Mouse (Mus musculus): ENCODE measurements at regions not wholly inside any gene's neighbourhood (a gene's known extent, or its start where the extent isn't known, plus 50 kb on each side); places are given as distances from the start of the nearest gene placed in this dataset.

DNA sequence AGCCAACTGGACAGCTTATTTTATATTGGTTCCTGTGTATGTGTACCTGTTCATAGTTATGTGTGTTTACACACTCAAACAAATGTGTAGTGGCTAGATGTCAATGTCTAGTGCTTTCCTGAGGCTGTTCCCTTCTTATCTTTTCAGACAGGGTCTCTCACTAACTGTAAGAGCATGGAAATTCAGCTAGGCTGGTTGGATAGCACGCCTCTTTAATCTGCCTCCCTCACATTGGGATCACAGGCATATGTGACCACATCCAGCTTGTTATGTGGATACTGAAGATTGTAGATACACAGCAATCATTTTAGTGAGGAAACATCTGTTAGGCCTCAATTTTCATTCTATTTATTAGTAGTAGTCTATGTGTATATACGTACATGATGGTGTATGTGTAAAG lies 261.4 kb downstream of the Tex13c3 start:
- TF ChIP-seq GATA1 (IDR thresholded peaks at IDR 0.05; ENCODE audit: low read length): peak; percentile 44

DNA sequence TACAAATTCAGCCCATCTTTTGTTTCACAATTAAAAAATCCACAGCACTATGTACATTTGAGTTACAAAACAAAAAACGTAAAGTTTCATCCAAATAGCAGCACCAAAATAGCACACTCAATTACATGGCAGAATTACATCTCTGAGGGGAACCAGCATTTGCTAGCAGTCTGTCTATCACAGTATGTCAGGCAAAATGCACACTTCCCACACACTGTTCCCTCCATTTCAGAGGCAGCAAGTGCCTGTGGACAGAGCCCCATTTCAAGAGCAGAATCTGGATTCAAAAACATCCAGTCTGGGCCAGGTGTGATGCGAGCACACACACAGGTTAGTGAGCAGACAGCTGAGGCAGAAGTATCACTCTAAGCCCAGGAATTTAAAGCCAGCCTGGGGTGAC lies 261.8 kb downstream of the Tex13c3 start:
- no peak for TF ChIP-seq GATA1 (IDR thresholded peaks at IDR 0.05; ENCODE audit: low read length)

DNA sequence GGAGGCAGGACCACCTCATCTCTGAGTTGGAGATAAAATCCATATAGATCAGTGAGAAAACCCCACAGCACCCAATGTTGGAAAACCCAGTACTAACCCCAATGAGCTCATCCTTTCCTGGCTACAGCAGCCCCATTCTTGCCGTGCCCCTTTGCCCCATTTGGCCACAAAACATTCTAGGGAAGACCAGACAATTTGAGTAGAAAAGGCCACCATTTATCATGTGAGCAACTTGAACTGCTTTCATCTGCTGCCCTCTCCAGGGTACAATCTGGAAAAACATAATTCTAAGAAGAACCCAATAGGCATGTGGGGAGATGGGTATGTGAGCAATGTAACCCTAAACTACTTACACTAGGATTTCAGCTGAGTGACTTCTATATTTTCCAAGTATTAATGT lies 274.7 kb downstream of the Tex13c3 start:
- TF ChIP-seq GATA1 (IDR thresholded peaks at IDR 0.05; ENCODE audit: low read length): no peak

DNA sequence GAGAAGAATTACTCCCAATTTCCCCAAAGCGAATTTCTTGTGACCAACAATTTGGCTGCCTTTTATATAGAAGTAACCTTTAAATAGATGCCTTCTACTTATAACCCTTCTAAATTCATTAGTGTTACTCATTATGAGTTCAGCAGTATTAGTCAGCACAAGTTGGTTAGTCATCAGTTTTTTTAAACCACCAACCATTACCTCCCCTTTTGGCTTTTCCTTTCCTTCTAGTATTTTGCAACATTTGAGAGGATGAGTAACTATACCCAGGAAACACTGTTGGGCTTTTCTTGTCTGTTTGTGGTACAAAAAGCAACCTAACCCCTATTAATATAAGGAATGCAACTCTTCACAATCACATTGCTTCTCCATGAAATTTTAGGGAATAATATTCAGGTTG lies 278.6 kb downstream of the Tex13c3 start:
- TF ChIP-seq GATA1 (IDR thresholded peaks at IDR 0.05; ENCODE audit: low read length): no peak

DNA sequence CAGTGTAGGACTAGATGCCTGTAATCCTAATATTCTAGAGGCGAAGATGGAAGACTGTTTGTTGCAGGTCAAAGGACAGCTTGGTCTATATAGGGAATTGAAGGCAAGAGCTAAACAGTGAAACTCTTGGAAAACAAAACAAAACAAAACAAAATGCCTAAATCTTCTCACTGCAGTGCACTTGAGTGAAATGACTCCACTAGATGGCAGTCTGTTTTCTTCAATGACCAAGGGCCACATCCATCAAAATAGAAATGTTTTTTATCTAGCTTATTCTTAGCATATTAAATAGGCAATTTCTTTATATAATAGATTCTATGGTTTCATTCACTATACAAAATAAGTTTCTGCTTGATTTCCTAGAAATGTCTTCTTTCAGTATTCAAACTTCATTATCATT lies 279.7 kb downstream of the Tex13c3 start:
- no peak for TF ChIP-seq GATA1 (IDR thresholded peaks at IDR 0.05; ENCODE audit: low read length)

DNA sequence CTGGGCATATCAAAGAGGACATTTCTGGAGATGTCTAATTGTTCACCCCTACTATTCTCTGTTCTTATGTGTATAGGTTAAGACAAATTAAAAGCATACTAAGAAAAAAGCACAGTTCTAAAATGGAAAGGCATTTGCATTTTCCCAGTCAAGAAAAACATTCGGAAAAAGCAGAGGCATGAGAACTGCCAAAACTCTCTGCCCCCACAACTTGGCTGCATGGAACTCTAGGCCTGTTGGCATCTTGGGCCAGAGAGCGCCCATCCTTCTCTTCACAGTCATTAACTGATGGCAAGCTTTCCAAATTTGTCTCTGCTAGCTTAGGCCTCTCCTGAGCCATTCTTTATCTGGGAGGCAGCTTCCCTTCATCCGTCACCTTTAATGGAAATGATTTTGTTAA lies 281.6 kb downstream of the Tex13c3 start:
- no peak for TF ChIP-seq GATA1 (IDR thresholded peaks at IDR 0.05; ENCODE audit: low read length)

DNA sequence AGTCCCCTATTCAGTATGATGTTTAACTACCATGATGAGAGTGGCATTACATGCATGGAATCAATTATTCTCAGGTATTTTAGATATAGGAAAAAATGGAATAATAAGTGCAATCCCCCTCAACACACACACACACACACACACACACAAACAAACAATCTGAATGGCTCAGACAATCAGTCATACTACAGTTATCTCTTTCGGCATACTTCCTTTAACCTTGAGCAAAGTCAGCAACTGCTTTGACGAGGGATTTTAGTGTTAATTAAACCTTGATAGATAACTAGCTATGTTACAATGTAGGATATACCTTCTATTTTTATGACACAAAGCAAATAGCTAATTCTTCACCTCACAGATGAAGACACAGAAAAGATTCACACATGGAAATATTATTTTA lies 312.1 kb downstream of the Tex13c3 start:
- TF ChIP-seq GATA1 (IDR thresholded peaks at IDR 0.05; ENCODE audit: low read length): no peak

DNA sequence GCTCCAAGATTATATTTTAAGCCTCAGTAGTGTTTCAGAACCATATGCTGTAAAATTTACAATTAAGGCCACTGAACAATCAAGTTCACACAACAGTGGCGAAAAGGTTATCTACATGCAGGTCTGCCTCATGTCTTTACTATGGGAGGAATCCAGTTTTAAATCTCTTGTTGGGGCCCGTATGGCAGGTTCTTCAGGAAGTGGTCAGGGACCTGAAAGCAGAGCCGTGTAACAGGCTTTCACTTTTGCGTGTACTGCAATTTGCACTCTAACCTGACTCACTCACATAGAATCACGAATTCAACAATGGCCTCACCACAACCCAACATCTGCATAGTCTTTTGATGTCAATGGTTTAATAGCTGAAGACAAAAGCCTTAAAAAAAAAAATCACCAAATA lies 312.6 kb downstream of the Tex13c3 start:
- TF ChIP-seq GATA1 (IDR thresholded peaks at IDR 0.05; ENCODE audit: low read length): no peak

DNA sequence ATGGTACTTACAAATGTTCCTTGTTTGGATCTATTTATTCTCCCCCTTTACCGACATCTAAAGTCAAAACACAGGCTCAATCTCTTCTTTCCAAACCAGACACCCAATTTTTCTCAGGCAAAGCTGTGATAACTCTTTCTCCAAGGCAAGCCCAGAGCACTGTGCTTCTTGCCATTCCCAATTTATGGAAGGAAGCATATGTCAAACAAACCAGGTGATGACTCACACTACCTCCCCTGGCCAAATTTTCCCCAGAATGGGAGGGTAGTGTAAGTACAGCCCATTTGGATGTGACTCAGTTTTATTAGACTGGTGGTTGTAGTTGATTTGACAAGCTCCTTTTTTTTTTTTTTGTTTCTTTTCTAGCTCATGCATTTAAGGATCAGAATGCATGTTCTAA lies 313.0 kb downstream of the Tex13c3 start:
- TF ChIP-seq GATA1 (IDR thresholded peaks at IDR 0.05; ENCODE audit: low read length): no peak

DNA sequence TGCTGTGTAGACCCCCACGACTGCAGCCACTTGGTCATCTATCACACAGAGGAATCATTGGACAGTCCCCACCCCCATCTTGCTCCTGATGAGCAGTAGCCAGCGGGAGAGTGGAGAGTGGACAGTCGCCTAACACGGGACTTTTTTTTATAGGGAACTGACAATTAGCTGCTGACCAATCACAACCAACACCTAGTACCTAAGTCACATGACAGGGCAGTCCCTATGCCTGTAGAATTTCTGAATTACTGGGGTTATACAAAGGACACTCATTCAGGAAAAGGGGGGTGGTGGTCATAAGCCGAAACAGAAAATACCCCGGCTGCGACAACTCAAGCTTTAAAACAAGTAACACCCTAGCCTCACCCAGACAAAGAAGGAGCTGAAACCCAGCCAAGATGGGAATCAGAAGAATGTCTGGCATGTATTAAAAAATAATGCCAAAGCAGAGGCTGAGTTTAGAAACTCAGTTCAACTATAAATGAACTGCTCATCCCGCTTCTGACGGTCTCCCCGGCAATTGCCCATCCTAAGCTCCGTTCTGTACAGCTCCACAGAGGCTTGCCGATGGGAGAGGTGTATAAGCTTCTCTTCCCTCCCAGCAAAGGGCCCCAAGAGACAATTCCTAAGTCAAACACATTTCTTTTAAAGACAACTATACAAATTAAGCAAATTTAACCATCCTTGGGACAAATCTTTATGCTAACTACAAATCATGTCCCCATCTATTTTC lies 313.8 kb downstream of the Tex13c3 start:
- TF ChIP-seq GATA1 (IDR thresholded peaks at IDR 0.05; ENCODE audit: low read length): no peak

DNA sequence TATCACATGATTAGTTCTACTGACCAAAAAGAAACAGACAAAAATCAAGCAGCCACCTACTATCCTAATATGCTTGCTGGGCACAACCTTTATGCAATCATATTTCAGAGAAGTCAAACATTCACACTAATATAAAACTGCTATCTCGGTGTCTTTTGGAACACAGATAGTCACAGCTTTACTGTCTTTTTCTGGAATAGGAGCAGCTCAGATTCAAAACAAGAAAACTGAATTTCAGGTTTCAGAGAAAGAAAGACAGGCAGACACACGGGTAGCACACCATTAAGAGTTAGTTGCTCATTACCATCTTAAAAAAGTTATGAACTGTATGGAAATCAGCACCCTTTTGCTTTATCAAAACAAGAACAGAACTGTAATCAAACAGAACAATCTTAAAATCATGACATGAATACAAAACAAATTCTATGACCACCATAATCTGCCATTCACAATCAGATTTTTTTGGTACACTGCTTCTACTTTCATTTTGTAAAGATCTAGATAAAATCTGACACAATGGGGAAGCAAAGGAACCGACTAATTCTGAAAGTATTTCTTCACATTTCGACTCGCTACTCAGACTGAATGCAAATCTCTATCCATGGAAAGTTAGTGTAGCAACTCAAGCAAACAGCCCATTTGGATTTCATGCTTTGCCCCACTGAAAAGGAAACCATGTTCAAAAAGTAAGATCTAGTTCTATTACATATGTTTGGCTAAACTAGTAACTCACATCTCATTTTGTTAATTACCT lies 315.1 kb downstream of the Tex13c3 start:
- no peak for TF ChIP-seq GATA1 (IDR thresholded peaks at IDR 0.05; ENCODE audit: low read length)

DNA sequence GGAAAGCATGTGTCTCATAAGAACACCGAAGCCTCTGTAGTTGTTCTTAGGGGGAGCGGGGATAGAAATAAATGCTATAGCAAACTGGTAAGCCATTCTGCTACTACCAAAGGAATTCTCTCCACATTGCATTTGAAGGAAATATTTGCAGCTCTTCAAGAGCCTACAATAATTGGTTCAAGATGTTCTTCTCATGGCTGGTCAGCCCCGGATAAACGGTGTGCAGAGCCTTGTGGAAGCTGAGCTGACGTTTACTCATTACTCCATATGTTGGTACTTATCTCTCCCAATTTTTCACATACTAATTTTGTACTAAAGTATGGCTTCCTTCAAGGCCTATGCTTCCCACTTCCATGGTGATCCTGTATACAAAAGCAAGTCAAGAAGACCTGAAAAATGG lies 317.0 kb downstream of the Tex13c3 start:
- TF ChIP-seq GATA1 (IDR thresholded peaks at IDR 0.05; ENCODE audit: low read length): no peak

DNA sequence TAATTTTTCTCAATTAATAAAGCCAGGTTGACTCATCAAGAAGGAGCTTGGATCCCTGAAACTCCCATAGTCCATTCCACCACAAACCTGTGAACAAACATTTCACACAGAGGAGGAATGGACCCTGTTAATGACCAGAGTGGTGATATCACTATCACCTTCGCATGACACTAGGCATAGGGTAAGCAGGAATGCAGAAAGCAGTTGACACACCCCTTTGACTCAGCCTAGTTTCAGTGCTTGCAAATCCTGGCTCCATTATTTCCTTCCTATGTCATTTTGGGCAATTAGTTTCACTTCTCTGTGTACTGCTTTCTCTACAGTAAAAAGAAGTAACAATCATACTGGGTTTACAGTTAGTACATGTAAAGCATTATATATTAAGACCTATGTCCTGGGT lies 318.2 kb downstream of the Tex13c3 start:
- TF ChIP-seq GATA1 (IDR thresholded peaks at IDR 0.05; ENCODE audit: low read length): no peak

DNA sequence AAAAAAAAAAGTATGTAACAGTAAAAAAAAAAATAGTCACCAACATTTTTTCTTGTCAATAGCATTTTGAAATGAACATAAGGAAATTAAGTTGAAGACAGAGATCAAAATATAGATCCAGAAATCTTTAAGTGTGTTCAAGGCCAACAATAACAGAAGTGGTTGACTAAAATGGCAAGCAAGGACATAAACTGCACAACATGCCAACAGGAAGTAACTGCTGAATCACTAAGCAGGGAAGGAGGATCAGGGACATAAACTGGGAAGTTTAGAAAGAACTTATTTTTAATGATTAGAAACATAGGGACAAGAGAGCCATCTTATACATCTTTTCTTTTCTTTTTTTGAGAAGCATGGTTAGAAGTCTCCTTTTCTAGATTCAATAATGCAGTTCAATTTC lies 318.8 kb downstream of the Tex13c3 start:
- no peak for TF ChIP-seq GATA1 (IDR thresholded peaks at IDR 0.05; ENCODE audit: low read length)

DNA sequence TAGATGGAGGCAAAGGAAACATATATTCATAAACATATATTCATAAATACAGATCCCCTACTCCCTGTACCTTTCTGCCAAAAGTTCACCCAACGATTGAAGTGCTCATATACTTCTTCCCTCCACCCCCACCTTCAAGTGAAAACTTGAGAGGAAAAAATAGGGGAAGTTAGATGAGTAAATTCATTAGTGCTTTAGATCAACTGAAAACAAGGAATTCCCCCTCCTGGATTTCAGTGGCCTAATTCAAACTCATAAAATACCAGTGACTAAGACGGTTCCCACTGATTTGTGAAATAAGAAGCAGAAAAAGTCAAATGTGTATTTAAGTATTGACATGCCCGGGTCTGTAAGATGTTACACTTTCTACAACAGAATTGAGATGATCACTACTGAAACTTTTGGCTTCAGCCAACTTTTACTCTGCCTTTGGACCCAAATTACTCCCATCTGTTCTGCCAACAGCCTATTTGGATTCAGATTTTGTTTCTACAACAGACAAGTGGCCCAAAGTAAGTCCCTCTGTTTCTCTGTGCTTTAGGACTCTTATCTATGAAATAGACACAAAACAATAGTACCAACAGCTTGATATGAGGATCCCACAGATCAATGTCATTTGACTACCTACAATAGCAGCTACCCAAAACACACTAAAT lies 320.7 kb downstream of the Tex13c3 start:
- no peak for TF ChIP-seq GATA1 (IDR thresholded peaks at IDR 0.05; ENCODE audit: low read length)

DNA sequence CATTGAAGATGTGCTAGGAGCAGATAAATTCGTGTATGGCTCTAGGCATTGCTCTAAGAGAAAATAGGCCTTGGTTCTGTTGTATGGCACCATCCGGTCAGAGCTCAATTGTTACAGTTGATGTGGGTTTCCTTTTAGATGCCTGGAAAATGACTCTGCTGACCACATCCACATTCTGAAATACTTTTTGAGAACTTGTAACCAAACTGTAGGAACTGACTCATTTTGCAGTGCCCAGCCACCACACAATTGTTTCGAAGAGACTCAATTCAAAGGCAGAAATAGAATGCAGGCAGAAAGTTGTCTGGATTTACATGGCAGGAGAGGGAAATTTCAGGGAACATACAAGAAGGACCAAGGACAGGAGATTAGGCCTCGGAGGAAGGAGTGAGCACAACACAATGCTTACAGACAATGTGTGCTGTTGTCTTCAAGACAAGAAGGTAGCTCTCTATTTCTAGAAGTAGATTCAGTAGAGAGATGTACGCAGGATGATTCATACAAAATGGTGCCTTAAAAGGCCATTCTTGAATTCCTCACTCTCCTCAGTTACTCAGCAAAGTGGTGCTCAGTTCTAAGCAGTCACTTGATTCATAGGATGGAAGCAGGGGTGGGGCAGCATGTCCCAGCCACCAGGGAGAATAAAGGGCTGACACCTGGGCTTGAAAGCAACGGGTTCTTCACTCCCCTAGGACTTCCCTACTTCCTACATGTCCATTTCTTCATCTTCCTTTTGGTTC lies 323.5 kb downstream of the Tex13c3 start:
- no peak for TF ChIP-seq GATA1 (IDR thresholded peaks at IDR 0.05; ENCODE audit: low read length)

Data from G1E-ER4 (cell line).